Mouse (Mus musculus) layer of hippocampus, postnatal 14 days (tissue): ENCODE results near the gene Reg3d. TPM values are rescaled to one million over a fixed set of nuclear protein-coding genes. Genes with fewer than 3 reads are reported as not detected.
"Not testable (repeated sequence)": the region's sequence is repeated elsewhere in the genome, so short reads cannot be mapped to it uniquely, and the experiment has no call there.

Experiments used
- DNase-seq, 2 experiments: peaks; one replicate each; pipeline ENCODE4 v3.0.0; 2021 to 2022; ENCODE audit warnings: low spot score in 2 of 2, mixed read lengths in 1 of 2
- long read RNA-seq, 2 experiments: library from polyadenylated mRNA; stranded (forward); transcript quantifications; one replicate each; pipeline ENCODE4 v2.0.0; 2021
- total RNA-seq, 2 experiments: library from RNA; stranded (reverse); gene quantifications; 2 replicates each; pipeline ENCODE4 v1.2.3; 2021

Gene Reg3d
- total RNA-seq: not detected
- long read RNA-seq, experiment 1: 0 reads
- long read RNA-seq, experiment 2: 0 reads

DNA sequence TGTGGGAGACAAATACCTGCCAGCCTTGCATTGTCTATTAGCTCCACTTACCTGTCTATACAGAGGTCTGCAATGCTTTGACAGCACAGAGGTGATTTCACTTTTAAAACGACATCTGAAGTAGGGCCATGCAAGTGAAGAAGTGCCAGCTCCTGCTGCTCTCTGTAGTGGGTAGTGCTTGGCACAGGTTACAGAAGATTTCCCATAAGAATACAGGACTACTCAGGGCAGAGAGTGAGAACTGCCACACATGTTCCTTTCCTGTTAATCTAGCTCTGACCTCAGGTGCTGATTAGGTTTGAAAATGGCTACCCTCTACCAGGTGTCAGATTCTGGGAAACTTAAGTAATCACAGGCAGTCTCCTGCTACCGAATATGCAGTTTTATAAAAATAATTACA, at the start of gene Reg3d:
TSS of gene Reg3d (minus strand) at position 101 of the 400 bp plus-strand sequence.
- DNase-seq: no peak

DNA sequence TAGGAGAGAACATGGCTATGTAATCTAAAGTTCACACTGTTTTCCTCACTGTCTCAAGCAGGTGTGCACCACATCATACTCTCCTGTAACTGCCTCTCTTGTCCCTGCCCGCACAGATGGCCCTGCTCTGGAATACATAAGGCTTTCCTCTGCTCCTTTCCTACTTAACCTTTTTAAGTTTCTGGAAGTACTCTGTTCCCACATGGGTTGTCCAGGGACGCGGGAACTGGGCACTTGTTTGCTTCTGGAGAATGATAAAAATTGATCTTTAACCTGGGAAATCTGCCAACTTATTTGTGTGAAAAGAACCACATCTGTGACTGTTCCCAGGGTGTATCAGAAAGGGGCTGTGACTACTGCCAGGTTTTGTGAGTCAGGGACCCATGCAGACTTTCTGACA, 46.8 kb upstream of the Reg3d start:
- no peak for DNase-seq

DNA sequence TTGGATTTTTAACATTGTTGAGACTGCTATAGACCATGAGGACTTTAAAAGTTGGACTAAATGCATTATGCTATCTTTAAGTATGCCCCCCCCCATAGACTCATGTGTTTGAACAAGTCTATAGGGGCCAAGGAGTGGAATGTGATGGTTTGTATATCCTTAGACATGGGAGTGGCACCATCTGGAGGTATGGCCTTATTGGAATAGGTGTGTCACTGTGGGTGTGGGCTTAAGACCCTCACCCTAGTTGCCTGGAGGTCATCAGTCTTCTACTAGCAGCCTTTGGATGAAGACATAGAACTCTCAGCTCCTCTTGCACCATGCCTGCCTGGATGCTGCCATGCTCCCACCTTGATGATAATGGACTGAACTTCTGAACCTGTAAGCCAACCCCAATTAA, 43.7 kb upstream of the Reg3d start, which contains the start of gene Reg1:
TSS of gene Reg1 (plus strand) at position 301 of the 400 bp plus-strand sequence.
- not testable (repeated sequence) for DNase-seq

DNA sequence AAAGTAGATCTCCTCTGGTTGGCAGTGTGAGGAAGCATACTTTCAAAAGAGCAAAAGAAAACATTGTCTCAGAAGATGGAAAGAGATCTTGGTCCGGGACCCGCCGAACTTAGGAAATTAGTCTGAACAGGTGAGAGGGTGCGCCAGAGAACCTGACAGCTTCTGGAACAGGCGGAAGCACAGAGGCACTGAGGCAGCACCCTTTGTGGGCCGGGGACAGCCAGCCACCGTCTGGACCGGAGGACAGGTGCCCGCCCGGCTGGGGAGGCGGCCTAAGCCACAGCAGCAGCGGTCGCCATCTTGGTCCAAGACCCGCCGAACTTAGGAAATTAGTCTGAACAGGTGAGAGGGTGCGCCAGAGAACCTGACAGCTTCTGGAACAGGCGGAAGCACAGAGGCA, 16.7 kb upstream of the Reg3d start, which contains the start of gene Reg2:
TSS of gene Reg2 (plus strand) at position 301 of the 400 bp plus-strand sequence.
- DNase-seq: not testable (repeated sequence)

DNA sequence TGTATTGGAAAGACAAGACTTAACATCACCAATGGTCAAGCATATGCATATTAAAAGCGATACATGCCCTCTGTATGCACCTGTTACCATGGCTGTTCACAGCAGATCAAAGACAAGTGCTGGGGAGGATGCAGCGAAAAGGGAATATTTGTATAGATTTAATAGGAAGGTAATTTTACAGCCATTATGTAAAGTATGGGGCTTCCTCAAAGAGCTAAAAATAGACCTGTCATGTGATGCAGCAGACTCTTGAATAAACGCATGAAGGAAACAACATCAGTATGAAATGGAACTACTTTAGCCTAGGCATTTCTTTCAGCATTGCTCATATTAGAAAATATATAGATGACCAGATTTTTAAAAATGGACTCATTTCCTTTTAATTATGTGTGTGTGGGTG, 6.9 kb upstream of the Reg3d start:
- no peak for DNase-seq

DNA sequence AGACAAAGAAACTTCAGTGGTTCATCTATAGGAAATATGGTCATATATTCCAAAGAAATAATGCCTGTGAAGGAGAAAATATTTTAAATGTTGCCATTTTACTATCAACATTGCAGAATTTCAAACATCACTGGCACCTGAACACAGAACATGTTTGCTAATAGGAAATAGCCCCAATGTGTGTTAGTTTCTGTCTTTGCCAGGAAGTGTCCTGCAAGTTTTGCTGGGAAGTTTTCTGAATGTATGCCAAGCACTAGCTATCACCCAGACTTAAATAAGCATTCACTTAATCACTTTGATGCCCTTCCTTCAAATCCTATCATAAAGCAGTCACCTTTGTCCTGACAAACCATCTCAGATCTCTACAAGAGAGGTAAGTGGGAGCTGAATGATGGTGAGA, 1.7 kb upstream of the Reg3d start, which contains the start of gene Reg3a:
TSS of gene Reg3a (plus strand) at position 301 of the 400 bp plus-strand sequence.
- DNase-seq: no peak

DNA sequence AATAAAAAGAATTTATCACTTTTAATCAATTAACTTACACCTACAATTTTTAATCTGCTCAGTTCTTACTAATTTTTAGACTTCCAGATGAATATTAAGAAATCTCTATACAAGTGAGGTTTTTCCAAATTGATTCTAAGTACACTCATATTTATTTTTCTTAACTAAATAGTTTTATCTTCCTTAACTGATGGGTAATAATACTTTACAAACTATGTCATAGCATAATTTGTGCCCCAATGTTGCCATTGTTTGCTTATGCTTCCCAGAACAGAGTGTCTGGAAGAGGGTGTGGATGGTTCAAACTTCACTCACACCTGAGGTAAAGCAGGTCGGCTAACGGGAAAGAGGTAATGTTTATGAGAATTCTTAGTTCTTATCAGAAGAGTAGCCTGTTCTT, 8.3 kb downstream of the Reg3d start, which contains the start of gene Reg3b:
TSS of gene Reg3b (plus strand) at position 301 of the 400 bp plus-strand sequence.
- DNase-seq: no peak

DNA sequence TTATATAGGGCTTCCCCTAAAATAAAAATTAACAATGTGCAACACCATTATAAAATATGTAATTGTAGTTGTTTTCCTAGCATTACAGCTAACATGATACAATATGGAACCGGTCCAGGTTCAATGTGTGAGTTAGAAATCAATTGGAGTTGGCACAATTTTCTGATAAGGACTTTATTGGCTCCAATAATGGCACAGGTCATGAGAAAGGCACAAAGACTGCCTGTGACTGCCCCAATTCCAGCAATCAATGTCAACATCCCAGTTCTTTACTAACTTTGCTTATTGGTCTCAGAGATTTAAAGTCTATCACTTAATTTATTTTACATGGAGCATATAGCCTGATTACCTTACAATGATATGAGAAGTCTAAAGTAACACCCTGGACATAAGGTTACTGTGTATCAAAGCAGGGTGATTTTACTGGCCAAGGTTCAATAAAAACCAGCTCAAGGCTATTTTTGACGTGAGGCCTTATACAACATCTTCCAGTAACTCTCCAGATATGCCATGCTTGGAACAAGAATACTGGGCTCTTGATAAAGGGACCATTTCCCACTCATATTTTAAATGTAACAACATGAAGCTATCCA, 16.6 kb downstream of the Reg3d start:
- DNase-seq: no peak

DNA sequence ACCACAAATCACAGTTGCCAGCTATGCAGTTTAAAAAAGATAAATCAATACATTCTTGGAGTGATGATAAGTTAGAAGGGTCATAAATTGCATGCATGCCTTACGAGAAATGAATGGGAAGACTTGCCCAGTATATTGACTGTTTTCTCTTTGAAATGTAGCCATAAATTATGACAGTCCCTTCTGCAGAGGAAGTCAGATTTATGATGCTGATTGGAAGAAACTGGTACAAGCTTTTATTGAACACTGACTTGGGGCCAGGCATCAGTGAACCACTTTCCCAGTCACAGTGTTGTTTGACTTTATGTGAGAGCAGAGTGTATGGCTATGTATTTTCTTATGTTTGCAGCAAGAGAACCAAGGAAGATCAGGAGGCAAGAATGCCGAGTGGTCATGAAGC, 37.0 kb downstream of the Reg3d start:
- DNase-seq: no peak

DNA sequence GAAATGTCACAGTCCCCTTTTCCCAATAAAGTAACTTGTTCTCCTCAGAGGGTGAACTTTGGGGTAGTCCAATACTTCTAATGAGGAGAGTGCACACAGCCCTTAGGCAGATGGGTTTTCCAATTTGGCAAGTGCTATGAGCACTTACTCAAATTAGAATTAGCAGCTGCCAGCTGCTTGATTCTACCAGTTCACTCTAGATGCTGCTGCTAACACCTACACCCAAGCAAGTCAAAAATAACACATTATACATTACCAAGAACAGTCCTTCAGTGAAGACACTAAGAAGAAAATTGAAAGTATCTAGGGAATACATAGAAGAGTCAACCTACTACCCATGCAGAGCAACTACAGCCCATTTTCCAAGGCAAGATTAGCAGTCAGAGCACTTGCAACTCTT, 38.4 kb downstream of the Reg3d start:
- DNase-seq: peak in 1 of 2 experiments; percentile 12

DNA sequence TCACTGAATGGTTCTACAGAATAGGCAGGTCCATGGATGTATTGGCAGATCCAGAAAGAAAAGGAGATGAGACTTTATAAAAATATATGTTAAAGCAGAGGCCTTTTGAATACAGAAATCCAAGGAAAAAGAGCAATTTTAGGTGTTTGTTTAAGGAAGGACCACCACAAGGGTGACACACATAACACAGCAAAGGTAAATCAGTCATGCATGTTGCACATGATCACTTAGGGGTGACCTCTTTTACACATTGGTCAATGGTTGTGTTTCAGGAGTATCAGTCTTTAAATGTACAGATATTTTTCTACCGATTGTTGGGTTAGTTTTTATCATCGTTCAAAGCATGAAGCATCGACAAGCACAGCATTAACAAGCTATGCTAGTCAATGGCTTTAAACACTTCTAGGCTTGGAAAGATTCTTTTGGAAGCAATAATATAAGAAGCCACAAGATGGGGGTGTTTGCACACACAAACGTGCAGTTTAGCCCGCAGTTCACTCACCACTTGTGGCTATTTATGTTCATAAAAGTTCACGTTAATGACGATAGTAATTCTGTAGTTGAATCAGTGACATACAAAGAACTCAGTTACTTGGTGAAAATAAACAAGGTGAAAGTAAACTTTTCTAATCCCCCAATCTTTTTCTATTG, 46.6 kb downstream of the Reg3d start:
- DNase-seq: peak in 1 of 2 experiments; percentile 66

DNA sequence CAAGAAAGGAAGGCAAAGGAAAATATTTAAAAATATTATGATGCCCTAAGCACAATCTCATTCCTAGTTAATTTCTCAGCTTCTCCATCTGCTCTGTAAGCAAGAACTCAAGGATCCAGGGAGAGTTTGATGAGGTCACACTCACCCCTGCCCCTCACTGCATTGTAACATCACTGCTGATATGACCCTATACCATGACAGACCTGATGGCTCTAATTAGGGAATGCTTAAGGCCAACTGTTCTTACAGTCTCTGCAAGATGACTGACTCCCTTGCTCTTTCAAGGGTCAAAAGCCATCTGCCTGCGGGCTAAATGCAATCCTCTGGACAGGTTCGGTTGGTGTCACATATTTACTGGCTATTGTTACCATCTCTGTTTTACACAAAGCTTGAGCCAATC, 49.5 kb downstream of the Reg3d start:
- no peak for DNase-seq

DNA sequence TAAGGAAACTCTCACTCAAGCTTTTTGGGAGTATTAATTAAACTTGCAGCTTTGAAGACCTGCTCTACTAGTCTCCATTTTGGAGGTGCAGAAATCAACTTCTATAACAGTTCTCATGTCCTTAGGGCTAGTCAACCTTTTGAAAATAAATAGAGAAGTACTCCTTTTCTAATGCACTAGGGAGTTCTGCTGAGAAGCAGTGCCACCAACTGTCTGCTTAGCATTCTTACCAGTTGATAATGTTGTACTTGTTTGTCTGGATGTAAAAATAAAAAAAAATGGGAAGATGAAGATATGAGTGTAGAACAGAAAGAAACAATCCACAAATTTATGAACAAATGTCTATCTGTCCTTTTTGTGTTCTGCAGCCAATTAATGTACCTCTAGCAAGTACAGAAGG, 50.9 kb downstream of the Reg3d start:
- DNase-seq: peak in 1 of 2 experiments; percentile 42

Other genes with a start within 250 kb of the Reg3d start
- gene Reg3b, start 8.2 kb downstream of the Reg3d start, total RNA-seq: not detected
- not detected for gene Reg3a, start 1.8 kb upstream of the Reg3d start, total RNA-seq
- gene Reg2, start 16.8 kb upstream of the Reg3d start, total RNA-seq: not detected
- gene Reg1, start 43.8 kb upstream of the Reg3d start, total RNA-seq: not detected
- not detected for gene Reg3g, start 90.0 kb upstream of the Reg3d start, total RNA-seq